8 mouse cellular contexts compared by ENCODE assay signal in genomic region chr17:35125578-35125977, GRCm38 (mm10). TPM values are rescaled to one million over a fixed set of nuclear protein-coding genes. Genes with fewer than 3 reads are reported as not detected.
DNase-seq lines count a peak whose midpoint lies in the region; ATAC-seq and TF ChIP-seq lines count a peak whose summit lies in the region.

No protein-coding gene starts in this region.

- no peak for TF ChIP-seq CTCF in kidney, postnatal 0 days (IDR thresholded peaks at IDR 0.05; ENCODE audit: low read depth)

- H3K27me3 ChIP-seq in kidney, postnatal 0 days (ENCODE audit: insufficient read depth, low read length), result no peaks in the 10 kb centered on the region
- no peaks in the 10 kb centered on the region for H3K27me3 ChIP-seq in embryonic facial prominence, embryonic 13.5 days
- H3K27me3 ChIP-seq in limb, embryonic 13.5 days, result no peaks in the 10 kb centered on the region
- no peaks in the 10 kb centered on the region for H3K27me3 ChIP-seq in neural tube, embryonic 15.5 days (replicated peaks)

- H3K4me3 ChIP-seq in kidney, postnatal 0 days (replicated peaks; ENCODE audit: low read depth, low read length), result peak overlapping the region; percentile 53
- peak overlapping the region; percentile 82 for H3K4me3 ChIP-seq in embryonic facial prominence, embryonic 13.5 days
- peak overlapping the region; percentile 76 for H3K4me3 ChIP-seq in limb, embryonic 13.5 days
- peak overlapping the region; percentile 68 for H3K4me3 ChIP-seq in neural tube, embryonic 15.5 days (replicated peaks)

- H3K27ac ChIP-seq in kidney, postnatal 0 days, result peak overlapping the region; percentile 89
- H3K27ac ChIP-seq in embryonic facial prominence, embryonic 13.5 days, result peak overlapping the region; percentile 88; the same call in 1 of the 2 replicates
- H3K27ac ChIP-seq in limb, embryonic 13.5 days, result peak overlapping the region; percentile 88; the same call in 1 of the 2 replicates
- H3K27ac ChIP-seq in neural tube, embryonic 15.5 days (replicated peaks), result peak overlapping the region; percentile 84

- peaks cover 20% of the 10 kb centered on the region for H3K4me1 ChIP-seq in kidney, postnatal 0 days (replicated peaks; ENCODE audit: insufficient read depth, low read length)
- H3K4me1 ChIP-seq in embryonic facial prominence, embryonic 13.5 days, result peaks cover 31% of the 10 kb centered on the region
- peaks cover 35% of the 10 kb centered on the region for H3K4me1 ChIP-seq in limb, embryonic 13.5 days
- peaks cover 54% of the 10 kb centered on the region for H3K4me1 ChIP-seq in neural tube, embryonic 15.5 days

- DNase-seq in kidney, postnatal 0 days (ENCODE audit: low spot score), result no peak
- no peak for DNase-seq in kidney, postnatal 4 days
- DNase-seq in thymus, postnatal 36 days, result no peak
- no peak for DNase-seq in left cerebral cortex, adult 11 months (ENCODE audit: low spot score)

- no peaks in the 10 kb centered on the region for H3K9me3 ChIP-seq in kidney, postnatal 0 days (replicated peaks; ENCODE audit: low read length)
- H3K9me3 ChIP-seq in embryonic facial prominence, embryonic 13.5 days, result no peaks in the 10 kb centered on the region
- no peaks in the 10 kb centered on the region for H3K9me3 ChIP-seq in limb, embryonic 13.5 days
- no peaks in the 10 kb centered on the region for H3K9me3 ChIP-seq in neural tube, embryonic 15.5 days (replicated peaks)

- peak overlapping the region; percentile 62 for H3K4me2 ChIP-seq in kidney, postnatal 0 days (ENCODE audit: low read length)
- peak overlapping the region; percentile 83 for H3K4me2 ChIP-seq in embryonic facial prominence, embryonic 13.5 days
- peak overlapping the region; percentile 81 for H3K4me2 ChIP-seq in limb, embryonic 13.5 days (replicated peaks)
- peak overlapping the region; percentile 78 for H3K4me2 ChIP-seq in neural tube, embryonic 15.5 days

- 34% methylated on average over 6 of the region's 6 CpGs for WGBS in kidney, postnatal 0 days
- 29% methylated on average over 6 of the region's 6 CpGs for WGBS in embryonic facial prominence, embryonic 13.5 days
- WGBS in limb, embryonic 13.5 days, result 26% methylated on average over 6 of the region's 6 CpGs
- WGBS in neural tube, embryonic 15.5 days, result 36% methylated on average over 6 of the region's 6 CpGs

- peak overlapping the region; percentile 69 for H3K9ac ChIP-seq in kidney, postnatal 0 days (ENCODE audit: low read depth, low read length)
- peak overlapping the region; percentile 89 for H3K9ac ChIP-seq in embryonic facial prominence, embryonic 13.5 days
- H3K9ac ChIP-seq in limb, embryonic 13.5 days, result peak overlapping the region; percentile 88
- H3K9ac ChIP-seq in neural tube, embryonic 15.5 days (replicated peaks), result peak overlapping the region; percentile 85

- no peak for ATAC-seq in kidney, postnatal 0 days (replicated peaks; ENCODE audit: low FRiP score, low read depth)
- ATAC-seq in embryonic facial prominence, embryonic 13.5 days (ENCODE audit: insufficient number of reproducible peaks, insufficient read depth, low FRiP score, low TSS enrichment, low read depth), result no peak
- no peak for ATAC-seq in limb, embryonic 13.5 days (ENCODE audit: low FRiP score, low read depth)
- ATAC-seq in neural tube, embryonic 15.5 days (ENCODE audit: low FRiP score), result no peak
- ATAC-seq in cerebellum, adult (ENCODE audit: insufficient number of reproducible peaks, low FRiP score, low TSS enrichment), result no peak

- peaks cover 11% of the 10 kb centered on the region; the same call in 1 of the 2 replicates for H3K36me3 ChIP-seq in kidney, postnatal 0 days (ENCODE audit: insufficient read depth, low read length)
- peaks cover 41% of the 10 kb centered on the region for H3K36me3 ChIP-seq in embryonic facial prominence, embryonic 13.5 days
- peaks cover 39% of the 10 kb centered on the region for H3K36me3 ChIP-seq in limb, embryonic 13.5 days
- peaks cover 14% of the 10 kb centered on the region for H3K36me3 ChIP-seq in neural tube, embryonic 15.5 days

RNA-seq across cellular contexts. Expression of gene D17H6S53E, which starts 0.6 kb away (rescaled TPM):
- 10.5 and 11.9 TPM in 2 replicates for polyA plus RNA-seq in kidney, postnatal 0 days (2015; fragmentation: Nextera tagmentation; extraction: Ambion mirVana)
- 10.9 and 12.3 TPM in 2 replicates for polyA plus RNA-seq in embryonic facial prominence, embryonic 13.5 days (2015; fragmentation: Nextera tagmentation; extraction: Ambion mirVana)
- polyA plus RNA-seq in limb, embryonic 13.5 days (2015; fragmentation: Nextera tagmentation; extraction: Ambion mirVana), result 11.7 and 13.4 TPM in 2 replicates
- 9.5 and 10.6 TPM in 2 replicates for polyA plus RNA-seq in neural tube, embryonic 15.5 days (2015; fragmentation: Nextera tagmentation; extraction: Ambion mirVana)

RNA-seq across cellular contexts. Expression of gene Csnk2b, which starts 3.7 kb away (rescaled TPM):
- polyA plus RNA-seq in kidney, postnatal 0 days (2015; fragmentation: Nextera tagmentation; extraction: Ambion mirVana), result 300 and 312 TPM in 2 replicates
- 278 and 298 TPM in 2 replicates for polyA plus RNA-seq in embryonic facial prominence, embryonic 13.5 days (2015; fragmentation: Nextera tagmentation; extraction: Ambion mirVana)
- polyA plus RNA-seq in limb, embryonic 13.5 days (2015; fragmentation: Nextera tagmentation; extraction: Ambion mirVana), result 279 and 284 TPM in 2 replicates
- polyA plus RNA-seq in neural tube, embryonic 15.5 days (2015; fragmentation: Nextera tagmentation; extraction: Ambion mirVana), result 312 and 350 TPM in 2 replicates

RNA-seq across cellular contexts. Expression of gene Gpank1, which starts 4.3 kb away (rescaled TPM):
- polyA plus RNA-seq in kidney, postnatal 0 days (2015; fragmentation: Nextera tagmentation; extraction: Ambion mirVana), result 14.6 and 15.2 TPM in 2 replicates
- polyA plus RNA-seq in embryonic facial prominence, embryonic 13.5 days (2015; fragmentation: Nextera tagmentation; extraction: Ambion mirVana), result 21.1 and 24.1 TPM in 2 replicates
- 21.3 and 21.9 TPM in 2 replicates for polyA plus RNA-seq in limb, embryonic 13.5 days (2015; fragmentation: Nextera tagmentation; extraction: Ambion mirVana)
- polyA plus RNA-seq in neural tube, embryonic 15.5 days (2015; fragmentation: Nextera tagmentation; extraction: Ambion mirVana), result 22.4 and 22.8 TPM in 2 replicates

RNA-seq across cellular contexts. Expression of gene Apom, which starts 6.3 kb away (rescaled TPM):
- polyA plus RNA-seq in kidney, postnatal 0 days (2015; fragmentation: Nextera tagmentation; extraction: Ambion mirVana), result 59.6 and 64.2 TPM in 2 replicates
- polyA plus RNA-seq in embryonic facial prominence, embryonic 13.5 days (2015; fragmentation: Nextera tagmentation; extraction: Ambion mirVana), result 0.28 and 8.7 TPM in 2 replicates
- 3.2 TPM in 1 of 2 replicates, not detected in the other for polyA plus RNA-seq in limb, embryonic 13.5 days (2015; fragmentation: Nextera tagmentation; extraction: Ambion mirVana)
- 0.20 and 0.84 TPM in 2 replicates for polyA plus RNA-seq in neural tube, embryonic 15.5 days (2015; fragmentation: Nextera tagmentation; extraction: Ambion mirVana)

RNA-seq across cellular contexts. Expression of gene Bag6, which starts 9.4 kb away (rescaled TPM):
- 46.0 and 50.2 TPM in 2 replicates for polyA plus RNA-seq in kidney, postnatal 0 days (2015; fragmentation: Nextera tagmentation; extraction: Ambion mirVana)
- 65.1 and 67.8 TPM in 2 replicates for polyA plus RNA-seq in embryonic facial prominence, embryonic 13.5 days (2015; fragmentation: Nextera tagmentation; extraction: Ambion mirVana)
- 66.7 and 67.2 TPM in 2 replicates for polyA plus RNA-seq in limb, embryonic 13.5 days (2015; fragmentation: Nextera tagmentation; extraction: Ambion mirVana)
- polyA plus RNA-seq in neural tube, embryonic 15.5 days (2015; fragmentation: Nextera tagmentation; extraction: Ambion mirVana), result 54.7 and 62.7 TPM in 2 replicates
